Mouse (Mus musculus): ENCODE measurements around the gene Pip5k1b.

The Pip5k1b gene

DNA sequence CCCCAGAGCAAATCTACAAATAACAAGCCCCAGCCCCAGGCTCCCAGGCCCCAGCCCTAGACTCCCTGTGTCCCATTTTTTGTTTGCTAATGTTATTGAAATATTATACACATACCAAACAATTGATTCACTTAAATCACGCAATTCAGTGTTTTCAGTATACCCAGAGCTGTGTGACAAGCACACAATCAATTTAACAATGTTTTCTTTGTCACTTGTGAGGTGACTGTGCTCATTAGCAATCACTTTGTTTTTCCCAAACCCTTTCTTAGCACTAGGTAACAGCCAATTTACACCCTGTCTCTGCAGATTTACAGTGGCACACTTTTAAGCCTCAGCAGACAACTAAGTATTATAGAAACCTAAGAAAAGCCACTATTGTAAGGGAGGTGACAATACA, 228.7 kb downstream of the Pip5k1b start:
- DNase-seq, result no peak

DNA sequence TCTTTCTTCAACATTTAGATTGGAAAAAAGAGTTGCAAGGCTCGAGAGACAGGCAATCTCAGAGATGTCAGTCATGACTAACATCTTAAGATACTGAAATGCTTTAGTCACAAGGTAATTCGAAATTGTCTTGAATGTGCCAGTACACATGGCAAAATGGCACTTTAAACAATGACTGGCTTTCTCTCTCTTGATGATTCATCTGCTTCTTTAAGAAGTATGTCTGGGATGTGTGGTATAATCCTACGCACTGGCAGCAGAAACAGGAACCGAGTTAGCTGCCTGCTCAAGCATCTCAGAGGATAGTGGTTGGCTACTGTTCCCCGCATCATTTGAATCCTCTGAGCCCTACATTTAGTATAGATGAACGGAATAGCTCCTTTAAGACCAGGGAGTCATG, 230.0 kb downstream of the Pip5k1b start:
- no peak for DNase-seq

DNA sequence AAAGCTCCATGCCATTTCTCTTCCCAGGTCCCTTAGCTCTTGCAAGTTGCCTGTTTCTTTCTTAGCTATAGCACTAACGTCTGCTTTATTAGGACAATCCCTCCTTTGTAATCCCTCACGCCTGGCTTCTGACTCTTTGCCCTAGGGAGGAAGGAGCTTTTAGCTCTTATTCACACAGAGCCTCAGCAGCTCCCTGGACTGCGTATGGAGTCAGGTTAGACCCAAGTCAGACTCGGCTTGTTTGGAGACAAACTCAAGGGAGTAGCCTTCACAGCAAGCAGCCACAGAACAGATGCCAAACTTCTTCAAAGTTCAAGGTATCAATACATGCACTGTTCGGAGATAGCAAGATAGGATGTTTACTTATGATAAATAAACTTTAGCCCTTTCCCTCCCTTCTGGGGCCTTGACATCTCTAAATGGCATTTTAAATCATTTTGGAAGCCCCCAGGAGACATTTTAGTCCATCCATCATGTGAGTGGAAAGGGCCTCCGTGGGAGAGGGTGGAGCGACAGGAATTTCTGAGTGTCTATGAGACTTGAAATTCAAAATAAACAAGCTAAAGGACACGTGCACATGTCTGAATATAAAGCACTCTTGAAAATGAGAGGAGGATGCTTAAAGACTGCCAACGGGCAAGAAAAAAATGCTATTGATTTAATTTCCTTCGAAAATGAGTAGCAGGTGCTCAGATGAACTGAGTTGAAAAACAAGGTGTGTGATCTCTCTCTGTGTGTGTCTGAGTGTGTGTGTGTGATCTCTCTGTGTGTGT, 231.6 kb downstream of the Pip5k1b start:
- no peak for DNase-seq

DNA sequence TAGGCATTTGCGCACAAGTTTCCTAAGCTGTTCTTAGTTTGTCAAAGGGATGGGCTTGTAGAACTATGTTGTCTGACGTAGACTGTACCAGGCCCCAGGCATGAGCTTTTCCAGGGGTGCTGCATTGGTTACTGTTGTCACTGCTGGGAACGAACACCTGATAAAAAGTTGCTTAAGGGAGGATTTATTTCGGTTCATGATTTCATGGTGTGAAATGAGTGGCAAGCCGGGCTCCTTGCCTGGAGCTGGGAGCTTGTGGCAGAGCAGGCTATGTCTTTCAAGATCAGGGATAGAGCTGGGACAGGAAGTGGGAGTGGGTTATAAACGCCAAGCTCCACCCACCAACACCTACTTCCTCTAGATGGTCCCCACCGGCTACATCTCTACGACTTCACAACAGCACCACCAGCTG, 233.8 kb downstream of the Pip5k1b start:
- DNase-seq, result no peak

DNA sequence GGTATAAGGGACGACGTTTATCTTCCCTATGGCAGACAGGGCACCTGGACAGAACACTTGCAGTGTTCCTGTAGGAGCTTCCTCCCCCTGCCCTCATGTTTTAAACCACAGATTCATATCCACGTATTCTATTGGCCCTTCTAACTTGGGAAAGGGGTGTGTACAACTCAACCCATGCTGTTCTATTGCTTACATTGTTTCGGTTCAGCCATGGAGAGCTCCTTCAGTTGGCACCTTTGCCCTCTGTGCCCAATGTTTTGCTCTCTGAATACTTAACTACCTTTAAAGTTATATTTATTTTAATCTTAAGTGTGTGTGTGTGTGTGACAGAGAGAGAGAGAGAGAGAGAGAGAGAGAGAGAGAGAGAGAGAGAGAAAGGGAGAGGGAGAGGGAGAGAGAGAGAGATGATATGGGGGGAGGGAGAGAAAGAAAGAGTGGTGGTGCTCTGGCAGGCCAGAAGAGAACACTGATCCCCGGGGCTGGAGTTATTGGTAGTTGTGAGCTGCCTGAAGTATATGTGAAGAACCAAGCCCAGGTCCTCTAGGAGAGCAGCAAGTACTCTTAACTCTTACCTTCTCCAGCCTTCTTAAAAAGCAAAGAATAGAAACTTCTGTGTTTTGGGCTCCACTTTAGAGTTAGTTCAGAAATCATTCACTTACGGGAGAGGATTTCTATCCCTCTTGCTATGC, 234.3 kb downstream of the Pip5k1b start:
- no peak for DNase-seq

DNA sequence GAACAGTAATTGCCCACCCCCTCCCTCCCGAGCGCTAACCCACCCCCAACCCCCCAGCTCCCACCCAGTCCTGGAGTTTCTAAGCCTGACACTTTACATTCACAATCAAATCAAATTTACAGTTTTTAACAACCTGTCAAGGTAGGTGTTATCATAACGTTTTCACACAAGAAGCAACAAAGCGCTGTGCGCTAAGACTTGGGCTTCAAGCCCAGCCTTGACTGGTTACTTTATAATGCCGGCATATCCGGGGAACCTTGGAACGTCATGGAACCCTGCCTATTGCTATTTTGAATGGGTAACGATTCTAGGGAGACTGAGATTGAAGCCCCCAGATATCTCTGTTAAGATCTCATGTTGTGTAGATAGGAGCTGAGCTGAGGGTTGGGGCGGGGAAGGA, 237.5 kb downstream of the Pip5k1b start:
- no peak for DNase-seq

DNA sequence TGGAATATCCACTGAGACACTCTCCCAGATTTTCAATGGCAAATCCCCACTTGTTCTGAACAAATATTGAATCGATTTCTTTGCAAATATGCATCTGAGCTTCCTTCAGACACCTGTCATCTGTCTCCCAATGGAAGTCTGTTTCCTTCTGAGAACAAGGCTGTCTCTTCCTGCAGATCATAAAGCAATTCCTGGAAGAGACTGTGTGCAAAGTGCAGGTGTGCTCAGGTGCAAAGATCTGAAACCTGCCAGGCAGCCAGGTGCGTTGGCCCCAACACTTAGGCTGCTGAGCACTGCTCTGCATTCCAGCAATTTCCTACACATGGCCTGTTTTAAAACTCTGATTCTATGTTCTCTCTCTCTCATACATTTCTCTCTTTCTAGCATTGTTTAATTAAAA, 237.9 kb downstream of the Pip5k1b start:
- DNase-seq, result no peak

DNA sequence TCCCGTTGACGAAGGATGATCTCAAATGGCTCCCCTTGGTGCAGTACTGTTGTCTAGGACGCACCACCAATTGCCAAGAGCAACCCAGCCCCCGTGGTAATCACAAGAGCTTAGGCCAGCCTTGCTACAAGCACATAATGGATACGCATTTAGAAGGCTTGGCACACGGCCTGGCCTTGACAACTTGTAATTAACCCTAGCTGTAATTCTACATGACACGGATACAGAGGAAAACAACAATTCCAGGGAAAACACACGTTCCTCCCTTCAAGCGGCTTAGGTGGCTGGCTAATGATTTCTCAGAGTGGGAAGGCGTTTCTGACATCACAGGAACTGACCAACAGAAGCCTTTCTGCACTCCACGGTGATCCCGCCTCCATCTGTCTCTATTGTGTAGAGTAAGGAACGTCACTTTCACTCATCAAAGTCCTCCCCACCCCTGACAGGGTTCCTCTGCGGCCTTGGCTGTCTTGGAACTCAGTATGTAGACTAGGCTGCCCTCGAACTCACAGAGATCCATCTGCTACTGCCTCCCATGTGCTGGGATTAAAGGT, 238.6 kb downstream of the Pip5k1b start:
- no peak for DNase-seq

DNA sequence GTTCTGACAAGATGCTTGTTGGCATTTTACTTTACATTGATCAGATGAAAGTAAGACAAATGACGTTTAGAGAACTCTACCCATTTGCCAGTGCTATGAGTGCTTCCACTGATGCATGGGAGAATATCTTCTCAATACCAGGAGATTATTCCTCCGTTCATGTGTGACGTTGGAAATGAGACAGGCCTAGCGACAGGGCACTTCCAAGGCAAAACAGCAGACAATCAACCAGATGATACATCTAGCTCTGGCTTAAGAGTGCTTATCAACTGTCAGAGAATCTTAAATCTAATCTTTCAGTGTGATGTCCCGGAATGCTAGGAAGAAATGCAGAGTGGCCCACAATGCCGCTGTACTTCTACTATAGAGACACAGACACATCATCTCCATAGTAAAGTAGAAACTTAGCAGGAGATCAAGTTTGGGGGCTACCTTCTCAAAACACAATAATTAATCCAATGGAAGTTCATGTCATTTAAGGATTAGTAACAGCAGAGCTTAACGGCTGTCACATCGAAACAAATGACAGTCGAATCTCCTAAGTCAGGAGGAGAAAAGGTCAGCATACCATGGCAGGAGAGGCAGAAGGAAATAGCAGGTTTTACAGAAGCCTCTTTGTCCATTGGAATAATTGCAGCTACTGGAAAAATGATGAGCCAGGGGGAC, 239.5 kb downstream of the Pip5k1b start:
- no peak for DNase-seq

DNA sequence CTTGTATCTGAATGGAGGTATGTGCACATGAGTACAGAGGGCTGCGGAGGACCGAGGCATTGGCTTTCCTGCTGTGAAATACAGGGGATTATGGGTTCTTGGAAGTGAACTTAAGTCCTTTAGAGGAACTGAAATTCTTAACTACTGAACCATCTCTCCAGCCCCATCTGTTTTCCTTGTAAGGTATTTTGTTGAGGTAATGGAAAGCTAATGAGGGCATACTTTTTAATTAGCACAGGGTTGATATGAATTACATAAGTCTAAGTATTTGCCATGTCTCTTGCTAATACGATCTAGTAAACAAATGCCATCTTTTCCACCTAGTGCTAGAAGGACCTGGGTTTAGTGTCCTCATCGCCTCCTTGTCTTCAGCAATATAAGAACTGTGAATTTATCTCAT, 240.4 kb downstream of the Pip5k1b start:
- no peak for DNase-seq

DNA sequence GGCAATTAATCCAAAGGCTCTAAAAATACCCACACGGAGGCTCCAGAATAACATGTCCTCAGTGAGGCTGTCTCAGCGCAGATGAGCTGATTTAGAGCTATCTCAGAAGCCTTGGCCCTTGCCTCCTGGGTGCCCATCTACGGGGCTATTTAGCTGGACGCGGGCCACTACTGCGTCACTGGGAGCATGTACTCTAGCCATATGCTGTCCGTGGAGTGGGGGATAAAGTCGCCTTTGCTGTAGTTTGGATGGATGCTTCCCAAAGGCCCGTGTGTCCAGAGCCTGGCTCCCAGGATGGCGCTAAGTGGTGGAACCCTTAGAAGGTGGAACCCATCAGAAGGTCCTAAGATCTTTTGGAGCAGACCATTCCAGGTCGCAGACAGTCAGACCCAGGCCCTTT, 241.0 kb downstream of the Pip5k1b start:
- no peak for DNase-seq

DNA sequence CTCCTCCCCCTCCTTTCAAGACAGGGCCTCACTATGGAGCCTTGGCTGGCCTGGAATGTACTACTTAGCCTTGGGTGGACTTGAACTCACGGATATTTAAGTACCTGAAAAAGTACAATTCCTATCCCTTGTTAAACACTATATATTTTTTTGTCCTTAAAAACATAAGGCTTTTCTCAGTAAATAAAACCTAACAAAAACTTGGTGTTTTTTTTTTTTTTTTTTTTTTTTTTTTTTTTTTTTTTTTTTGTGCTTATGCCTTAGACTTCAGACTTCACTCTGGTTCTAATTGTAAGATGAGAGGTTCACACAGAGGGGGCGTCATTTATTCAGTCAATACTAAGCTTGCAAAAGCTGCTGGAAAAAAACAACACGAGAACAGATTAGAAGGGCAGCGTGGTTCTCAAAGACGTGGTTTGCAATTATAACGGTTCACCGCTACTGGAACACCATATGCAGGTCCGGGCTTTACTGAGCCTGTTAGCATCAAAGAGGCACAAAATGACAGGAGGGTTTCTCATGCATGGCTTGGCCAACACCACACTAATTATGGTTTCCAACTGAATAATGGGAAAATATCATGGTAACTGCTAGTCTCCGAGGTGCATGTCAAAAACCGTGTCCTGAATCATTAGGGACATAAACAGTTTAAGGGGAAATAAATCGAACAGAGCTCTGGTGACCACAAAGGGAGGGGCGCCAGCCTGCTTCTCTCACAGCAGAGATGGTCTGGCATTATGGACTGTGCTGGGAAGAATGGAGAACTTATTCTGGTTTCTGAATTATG, 242.9 kb downstream of the Pip5k1b start:
- no peak for DNase-seq

DNA sequence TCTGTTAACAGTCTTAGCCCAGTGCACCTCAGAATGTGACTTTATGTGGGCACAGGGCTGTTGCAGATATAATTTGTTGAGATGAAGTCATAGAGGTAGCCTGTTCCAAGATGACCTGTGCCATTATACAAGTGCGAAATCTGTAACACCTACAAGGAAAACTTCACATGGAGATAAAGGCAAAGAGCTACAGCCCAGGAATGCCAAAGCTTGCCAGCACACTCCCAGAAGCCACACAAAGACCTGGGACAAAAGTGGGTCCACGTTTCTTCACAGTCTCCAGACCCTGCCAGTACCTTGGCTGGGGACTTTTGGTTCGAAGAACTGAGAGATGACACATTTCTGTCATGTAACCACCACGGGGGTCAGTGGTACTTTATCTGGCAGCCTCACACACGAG, 243.6 kb downstream of the Pip5k1b start:
- no peak for DNase-seq

DNA sequence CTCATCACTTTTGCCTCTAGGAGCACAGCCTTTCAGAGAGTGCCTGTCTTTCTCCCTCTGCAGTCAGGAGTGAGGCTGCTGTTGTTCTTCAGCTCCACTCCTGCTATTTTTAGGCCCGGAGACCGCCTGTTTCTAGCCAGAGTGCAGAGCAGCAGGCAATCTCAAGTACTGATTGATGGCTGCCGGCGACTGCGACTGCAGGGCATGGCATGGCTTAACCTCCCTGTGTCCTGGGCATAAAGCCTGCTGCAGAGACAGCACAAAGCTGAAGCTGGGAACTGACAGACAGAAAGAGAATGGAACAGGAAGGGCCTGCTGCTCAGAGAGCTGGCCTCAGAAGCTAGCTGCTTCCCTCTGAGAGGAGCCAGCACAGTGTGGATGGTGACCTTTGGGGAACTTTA, 247.4 kb downstream of the Pip5k1b start:
- peak; percentile 34 for DNase-seq

DNA sequence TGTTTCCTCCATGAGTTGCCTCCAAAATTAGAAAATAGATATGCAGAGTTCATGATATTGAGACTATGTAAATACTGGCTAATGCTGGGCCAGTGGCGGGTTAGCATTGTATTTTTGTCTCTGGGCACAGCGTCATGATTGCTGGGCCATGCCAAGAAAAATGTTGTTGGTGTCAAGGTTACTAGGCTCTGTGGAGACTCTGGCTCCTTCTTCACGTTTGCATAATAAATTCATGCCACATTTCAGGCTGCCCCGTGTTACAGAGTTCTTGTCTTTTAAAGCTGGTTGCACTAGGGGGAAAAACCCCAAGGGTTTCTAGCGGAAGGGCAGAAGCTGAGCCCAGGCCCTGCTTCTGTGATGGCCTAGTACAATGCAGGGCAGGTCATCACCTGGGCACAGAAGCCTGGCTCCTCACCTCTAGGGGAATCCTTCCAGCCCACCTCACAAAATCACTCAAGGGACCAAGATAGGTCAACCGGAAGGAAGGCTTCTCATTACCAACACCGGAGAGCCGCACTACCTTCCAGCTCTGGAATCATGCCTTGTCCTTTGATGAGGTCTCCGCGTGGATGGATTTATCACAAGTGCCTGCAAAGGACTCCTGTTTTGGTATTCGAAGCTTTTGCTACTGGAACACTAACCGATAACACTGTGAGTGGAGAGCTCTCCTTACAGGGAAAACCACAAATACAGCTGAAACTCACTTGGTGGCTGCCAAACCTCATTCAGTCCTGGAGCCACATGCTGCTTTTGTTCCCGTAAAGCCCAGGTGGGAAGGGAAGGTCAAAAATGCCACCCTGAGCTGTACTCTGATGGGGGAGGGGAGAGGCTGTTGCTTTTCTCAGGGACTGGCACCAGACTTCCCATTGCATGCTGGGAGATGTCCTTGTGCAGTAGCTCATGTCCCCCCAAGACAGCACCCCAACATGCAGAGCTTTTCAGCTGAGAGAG, 248.1 kb downstream of the Pip5k1b start:
- no peak for DNase-seq

DNA sequence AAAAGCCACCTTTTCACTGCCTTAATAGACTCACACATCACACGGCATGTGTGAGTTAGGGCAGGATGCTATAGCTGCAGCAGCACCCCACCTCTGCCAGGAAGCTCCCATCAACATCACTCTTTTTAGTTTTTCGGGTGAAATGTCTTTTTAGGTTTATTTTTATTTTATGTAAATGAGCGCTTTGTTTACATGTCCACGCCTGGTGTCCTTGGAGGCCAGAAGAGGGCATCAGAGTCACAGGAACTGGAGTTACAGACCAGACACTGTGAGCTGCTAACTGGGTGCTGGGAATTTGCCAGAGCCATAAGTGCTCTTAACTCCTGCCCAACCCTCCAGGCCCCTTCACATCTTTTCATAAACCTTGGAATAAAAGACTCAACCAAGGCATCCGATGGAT, 249.3 kb downstream of the Pip5k1b start:
- no peak for DNase-seq

DNA sequence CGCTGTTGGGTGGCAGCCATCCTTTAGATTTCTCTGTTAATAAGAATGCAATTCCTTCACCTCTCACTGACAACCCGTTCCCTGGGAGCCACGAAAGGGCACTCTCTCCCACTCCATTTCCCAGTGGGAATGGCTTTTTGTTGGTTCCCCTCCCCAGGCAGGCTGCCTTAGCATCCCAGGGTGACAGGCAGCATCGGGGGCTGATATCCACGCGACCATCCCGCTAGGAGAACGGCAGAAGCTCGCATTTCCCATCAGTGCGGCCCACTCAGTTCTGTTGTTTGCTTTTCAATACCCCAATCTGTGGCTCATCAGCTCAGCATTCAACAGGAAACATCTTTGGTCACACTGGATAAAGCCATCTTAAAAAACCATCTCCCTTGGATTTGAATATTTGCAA, 253.5 kb downstream of the Pip5k1b start:
- DNase-seq, result no peak

DNA sequence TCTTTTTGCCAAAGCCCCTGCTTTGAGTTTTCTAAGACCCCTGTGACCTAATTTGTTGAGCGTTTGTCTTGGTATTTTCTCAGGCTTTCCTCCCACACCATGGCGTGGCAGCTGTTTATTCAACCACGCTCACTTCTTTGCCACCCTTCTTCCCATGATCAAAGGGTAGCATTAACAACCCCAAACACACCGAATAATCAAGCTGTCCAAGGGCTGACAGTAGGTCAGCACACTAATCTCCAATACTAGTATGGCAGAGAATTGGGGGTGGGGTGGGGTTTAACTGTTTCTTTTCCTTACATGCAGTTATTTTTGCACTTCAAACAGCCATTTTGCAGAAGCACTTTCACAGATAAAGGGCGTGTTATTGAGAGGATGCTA, 253.9 kb downstream of the Pip5k1b start:
- DNase-seq, result no peak

DNA sequence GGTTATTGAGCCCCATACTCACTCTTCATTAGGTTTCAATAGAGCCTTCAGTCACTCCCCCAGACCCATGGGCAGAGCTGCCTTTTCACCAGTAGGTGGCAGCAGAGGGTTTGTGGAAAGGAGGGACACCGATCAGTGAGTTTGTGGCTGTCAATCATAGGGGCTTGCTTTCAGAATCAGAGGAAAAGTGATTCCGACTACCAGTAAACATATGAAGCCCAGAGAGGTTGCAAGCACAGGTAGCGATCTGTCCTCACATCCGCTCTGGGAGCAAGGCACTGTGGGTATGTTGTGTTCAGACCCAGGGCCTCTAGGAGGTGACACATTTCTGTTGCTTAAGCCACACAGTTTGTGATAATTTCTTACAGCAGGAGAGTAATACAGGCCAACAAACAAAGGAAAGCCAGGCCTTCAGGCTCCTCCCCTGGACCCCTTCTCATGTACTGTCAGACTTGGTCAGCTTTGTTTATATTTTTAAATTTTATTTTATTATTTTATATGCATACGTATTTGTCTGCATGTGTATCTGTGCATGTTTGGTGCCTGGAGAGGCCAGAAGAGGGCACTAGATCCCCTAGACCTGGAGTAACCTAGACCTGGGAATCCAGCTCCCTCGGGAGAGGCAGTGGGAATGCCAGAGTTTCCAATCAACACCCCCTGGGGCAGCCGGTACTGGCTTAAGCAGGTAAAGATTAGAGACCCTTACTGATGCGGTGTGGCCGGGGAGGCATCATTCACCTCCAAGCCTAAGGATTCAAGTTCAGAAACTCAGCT, 254.5 kb downstream of the Pip5k1b start:
- peak; percentile 79 for DNase-seq

DNA sequence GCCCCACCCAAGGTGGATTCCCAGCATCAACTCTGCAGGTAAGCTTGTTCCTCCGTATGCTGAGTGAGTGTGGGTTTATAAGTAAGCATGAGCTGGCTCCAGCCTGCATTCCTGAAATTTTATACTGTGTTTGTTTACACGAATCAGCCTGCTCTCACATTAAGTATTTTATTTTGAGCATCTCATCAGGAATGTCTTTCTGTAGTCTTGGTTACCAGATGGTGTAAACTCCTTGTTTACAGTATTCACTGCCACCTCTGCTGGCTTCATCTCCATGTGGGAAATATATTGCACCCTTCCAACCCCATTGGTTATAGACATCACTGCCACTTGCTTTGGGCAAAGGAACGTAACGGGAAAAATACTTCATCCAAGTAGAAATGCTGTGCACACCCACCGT, 262.1 kb downstream of the Pip5k1b start:
- no peak for DNase-seq

DNA sequence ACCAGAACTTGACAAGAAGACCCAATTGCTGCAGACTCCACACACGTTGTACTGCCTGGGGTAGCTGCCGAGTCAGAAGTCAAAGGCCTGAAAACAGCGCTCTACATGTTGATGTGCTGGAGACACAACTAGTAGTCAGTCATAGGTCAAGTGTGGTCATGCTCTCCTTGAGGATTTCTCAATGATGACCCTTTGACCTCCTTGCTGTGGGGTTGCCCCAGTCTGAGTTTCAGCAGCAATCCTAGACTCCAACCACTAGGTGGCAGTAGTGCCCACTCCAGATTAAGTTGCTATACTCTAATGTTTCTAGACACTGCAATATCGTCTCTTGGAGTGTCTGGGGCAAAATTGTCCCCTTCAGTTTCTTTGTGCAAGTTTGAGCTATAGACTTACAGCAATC, 271.5 kb downstream of the Pip5k1b start:
- DNase-seq, result peak; percentile 69

Data from lung, postnatal 14 days (tissue).